Mouse (Mus musculus): ENCODE measurements around the gene Usp3. TPM values are rescaled to one million over a fixed set of nuclear protein-coding genes. Genes with fewer than 3 reads are reported as not detected.

Gene Usp3
- total RNA-seq, 2 experiments from 2014 or later: 33.0 to 41.0 TPM

- DNase-seq (ENCODE audit: low spot score in 2 of 2): no peak
These were observed 17.7 kb downstream of the Usp3 start for GRCm38 (mm10) chr9:66575041-66575877.

DNA sequence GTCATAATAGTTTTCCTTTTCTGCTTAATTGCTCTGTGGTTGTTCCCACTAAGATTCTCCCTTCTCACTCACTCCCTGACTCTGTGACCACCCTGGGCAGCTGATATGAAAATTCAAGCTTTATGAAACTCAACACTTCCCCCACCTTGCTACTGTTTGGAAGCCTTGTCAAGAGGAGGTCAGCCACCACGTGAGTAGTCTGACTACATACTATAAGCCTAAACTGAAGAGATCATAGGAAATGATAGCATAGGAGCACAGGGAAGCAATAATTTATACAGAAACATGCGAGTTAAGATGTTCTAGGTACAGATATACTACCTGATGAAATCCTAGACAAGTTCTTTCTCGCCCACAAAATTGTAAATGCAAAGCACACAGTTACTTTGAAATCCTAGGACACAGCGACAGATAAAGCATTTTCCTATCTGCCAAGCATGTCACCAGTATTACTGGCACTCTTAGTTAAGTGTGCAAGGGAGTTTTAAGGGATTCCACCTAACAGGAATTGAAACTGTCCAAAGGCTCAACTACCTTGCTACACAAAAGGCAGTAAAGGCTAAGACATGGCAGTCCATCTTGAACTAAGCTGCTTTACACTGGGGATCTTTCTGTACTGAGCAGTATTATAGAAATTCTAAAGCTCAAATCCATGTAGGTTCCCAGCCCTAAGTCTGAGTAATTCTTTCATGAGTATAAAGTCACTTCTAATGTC, 20.8 kb downstream of the Usp3 start:
- DNase-seq (ENCODE audit: low spot score in 2 of 2): no peak

DNA sequence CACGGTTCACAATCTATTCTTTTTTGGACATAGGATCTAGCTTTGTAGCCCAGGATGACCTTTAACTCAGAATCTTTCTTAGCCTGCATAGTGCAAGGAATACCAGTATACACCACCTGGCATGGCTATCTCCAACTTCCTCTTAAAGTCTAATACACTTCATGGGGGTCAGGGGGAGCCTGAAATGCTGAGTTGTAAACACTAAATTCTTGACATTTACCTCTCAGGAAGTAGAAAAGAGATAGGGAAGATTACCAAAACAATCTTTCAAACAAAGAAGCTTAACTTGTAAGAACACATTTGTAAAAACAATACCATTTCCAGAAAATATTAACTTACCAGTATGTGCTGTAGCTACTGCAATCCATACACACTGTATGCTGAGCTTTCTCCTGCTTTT, 30.7 kb downstream of the Usp3 start:
- no peak for DNase-seq (ENCODE audit: low spot score in 2 of 2)

DNA sequence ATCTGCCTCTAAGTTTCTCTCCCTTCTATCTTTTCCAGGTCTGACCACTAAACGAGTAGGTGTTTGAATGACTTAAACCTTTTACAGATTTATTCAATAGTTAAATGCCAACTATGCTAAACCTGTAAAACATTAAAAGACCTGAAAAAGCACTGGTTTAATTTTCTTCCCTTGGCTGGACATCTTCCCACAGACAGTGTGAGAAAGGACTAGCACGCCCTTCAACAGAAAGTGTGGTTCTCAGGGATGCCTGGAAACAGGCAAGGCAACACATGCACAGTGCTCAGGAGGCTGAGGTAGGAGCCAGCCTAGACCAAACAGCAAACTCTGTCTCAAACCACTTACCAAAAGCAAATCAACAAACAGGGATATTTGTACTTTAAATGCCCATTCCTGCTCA, 31.4 kb downstream of the Usp3 start:
- no peak for DNase-seq (ENCODE audit: low spot score in 2 of 2)

DNA sequence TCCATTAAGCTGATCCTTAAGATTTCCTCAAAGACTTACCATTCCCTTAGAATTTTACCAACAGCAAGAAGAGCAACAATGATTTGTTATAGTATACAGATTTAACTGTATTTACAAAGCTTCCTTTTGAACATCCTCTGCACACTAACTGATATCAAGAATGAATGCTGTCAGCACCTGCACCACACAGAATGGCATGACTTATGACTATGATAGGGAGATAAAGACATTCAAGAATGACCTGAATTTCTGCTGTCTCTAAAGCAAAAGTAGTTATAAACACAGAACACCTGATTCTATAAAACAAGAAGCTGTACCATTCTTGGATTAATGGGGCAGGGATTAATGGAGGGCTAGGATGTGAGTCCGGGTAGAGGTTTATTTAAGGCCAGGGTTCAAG, 32.2 kb downstream of the Usp3 start:
- DNase-seq (ENCODE audit: low spot score in 2 of 2): no peak

DNA sequence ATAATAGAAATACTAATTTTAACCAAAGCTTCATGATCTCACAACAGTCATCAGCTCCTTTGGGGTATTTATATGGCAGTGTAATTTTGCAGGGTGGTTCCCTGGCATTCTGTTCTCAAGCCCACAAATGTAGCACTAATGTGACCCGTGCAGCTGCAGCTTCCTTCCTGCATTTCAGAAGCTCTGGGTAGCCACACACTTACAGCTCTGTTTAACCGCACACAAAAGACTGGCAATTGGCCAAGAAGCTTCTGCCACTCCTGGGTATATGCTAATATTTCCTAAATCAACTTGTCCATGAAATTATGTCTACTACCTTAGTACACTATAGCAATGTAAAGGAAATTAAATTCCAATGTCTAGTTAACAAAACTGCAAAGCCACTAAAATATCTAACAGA, 32.6 kb downstream of the Usp3 start:
- no peak for DNase-seq (ENCODE audit: low spot score in 2 of 2)

DNA sequence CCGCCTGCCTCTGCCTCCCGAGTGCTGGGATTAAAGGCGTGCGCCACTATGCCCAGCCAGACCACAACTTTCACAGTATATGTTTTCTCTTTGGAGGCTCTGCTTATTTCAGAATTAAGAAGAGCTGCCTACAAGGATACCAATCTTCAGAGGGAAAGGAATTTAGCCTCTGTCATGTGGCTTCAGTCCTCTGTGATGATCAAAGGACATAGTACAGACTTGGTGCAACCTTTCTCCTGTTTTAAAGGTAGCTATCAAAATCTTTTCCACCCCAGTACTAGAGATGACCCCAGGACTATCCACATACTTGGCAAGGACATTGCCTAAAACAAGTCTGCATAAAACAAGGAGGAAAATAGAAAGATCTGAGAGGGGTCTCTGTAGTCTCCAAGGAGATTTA, 34.0 kb downstream of the Usp3 start:
- no peak for DNase-seq (ENCODE audit: low spot score in 2 of 2)

- no peak for DNase-seq (ENCODE audit: low spot score in 2 of 2)
These were observed 50.2 kb downstream of the Usp3 start for GRCm38 (mm10) chr9:66542785-66543184.

DNA sequence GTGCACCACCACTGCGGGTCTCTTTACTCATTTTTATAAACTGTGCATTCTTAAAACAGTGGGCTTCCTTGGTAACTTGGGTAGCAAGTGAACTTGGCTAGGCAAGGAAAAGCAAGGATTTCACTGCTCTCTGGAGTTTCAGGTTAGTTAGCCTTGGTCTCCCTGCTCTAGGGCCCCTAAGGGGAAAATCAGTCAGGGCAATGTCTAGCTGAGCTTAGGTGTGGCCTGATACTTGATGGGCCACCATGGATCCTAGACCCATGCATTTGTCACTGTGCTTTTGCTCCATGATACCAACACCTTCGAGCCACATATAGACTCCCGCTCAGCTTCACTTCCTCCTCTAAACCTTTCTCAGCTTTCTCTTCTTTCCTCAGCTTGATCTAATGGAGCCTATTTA, 71.3 kb downstream of the Usp3 start:
- no peak for DNase-seq (ENCODE audit: low spot score in 2 of 2)

- no peak for DNase-seq (ENCODE audit: low spot score in 2 of 2)
These were observed 72.6 kb downstream of the Usp3 start for GRCm38 (mm10) chr9:66520299-66520698.

DNA sequence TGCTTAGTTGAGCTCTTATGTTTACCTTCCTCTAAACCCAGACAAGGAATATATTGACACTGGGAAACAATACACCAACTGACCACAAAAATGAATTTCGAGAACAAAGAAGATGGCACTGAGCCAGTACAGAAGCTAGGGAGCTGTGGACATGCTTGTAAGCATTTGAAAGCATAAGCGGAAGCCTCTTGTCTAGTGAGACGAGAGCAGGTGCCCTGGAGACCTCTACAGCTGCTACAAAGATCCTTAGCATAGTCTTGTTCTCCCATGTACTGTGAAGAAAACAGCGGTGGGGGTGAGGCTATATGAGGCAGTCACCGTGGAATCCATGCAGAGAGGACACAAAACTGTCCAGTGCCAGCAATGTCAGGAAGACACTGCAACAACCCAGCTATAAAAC, 74.0 kb downstream of the Usp3 start:
- DNase-seq (ENCODE audit: low spot score in 2 of 2): no peak

GRCm38 (mm10) chr9:66518251-66518650, 74.7 kb downstream of the Usp3 start:
- DNase-seq (ENCODE audit: low spot score in 2 of 2): no peak

DNA sequence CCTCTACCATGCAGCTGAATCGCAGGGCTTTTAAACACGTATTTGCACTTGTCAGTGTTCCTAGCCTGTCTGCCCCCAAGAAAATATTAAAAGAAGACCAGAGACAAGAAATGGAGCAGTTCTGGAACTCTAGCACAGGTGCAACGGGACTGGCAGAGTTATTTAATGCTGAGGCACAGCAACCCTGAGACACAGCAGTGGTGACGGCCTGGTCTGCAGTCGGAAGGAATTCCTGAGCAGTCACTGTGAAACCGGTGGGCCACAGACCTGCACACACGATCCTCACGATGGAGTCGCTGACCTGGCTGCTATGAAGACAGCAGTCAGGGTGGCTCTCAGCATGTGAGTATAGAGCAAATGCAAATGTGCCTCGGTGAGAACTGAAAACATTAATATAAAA, 75.2 kb downstream of the Usp3 start:
- DNase-seq (ENCODE audit: low spot score in 2 of 2): no peak

GRCm38 (mm10) chr9:66516296-66516940, 76.5 kb downstream of the Usp3 start:
- DNase-seq (ENCODE audit: low spot score in 2 of 2): no peak

GRCm38 (mm10) chr9:66515680-66516210, 77.2 kb downstream of the Usp3 start:
- DNase-seq (ENCODE audit: low spot score in 2 of 2): no peak

DNA sequence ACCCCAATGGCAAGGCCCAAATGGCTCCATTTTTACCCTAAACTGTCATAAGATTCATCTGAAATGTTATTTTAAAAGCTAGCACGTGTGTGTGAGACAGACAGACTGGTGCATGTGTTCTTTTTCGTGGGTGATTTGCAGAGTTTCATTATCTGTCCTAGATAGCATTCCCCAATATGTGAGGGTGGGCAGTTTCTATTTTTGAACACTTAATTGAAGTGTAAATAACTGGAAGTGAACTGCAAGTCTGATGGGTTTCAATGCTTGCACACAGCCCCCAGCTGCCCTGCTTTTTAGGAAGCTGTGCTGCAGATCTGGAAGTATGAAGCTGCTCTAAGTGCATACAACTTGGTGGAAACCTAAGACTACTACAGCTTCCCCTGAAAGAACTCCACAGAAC, 77.8 kb downstream of the Usp3 start:
- DNase-seq (ENCODE audit: low spot score in 2 of 2): no peak

GRCm38 (mm10) chr9:66514256-66514770, 78.6 kb downstream of the Usp3 start, which contains the start of gene Fbxl22:
Gene Fbxl22 (minus strand): TSS chr9:66514593.
- DNase-seq (ENCODE audit: low spot score in 2 of 2): no peak

DNA sequence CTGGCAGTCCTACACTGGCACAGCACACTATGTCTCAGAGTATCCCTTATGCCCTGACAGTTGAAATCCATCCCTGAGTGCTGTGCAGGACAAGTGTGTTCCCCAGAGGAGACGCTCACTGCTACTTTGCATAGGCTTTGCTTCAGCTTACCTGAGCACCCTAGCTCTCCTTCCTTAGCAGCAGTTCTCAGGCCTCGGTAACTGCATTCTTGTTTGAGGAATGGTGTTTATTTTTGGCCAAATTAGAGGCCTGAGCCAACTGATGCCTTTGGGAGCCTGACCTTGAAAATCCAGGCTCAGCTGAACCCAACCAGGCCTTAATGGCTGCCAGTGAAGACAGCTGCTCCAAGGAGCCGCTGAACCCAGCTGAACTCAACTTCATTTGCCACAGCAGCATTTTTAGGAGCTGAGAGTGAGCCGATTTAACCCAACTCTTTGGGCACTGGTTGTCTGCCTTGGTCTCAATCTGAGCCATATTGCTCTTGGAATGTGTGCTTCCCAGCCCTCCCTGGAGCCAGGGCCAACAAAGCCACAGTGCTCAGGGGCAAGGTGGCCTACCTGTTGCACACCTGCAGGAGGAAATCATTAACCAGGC, 79.2 kb downstream of the Usp3 start:
- no peak for DNase-seq (ENCODE audit: low spot score in 2 of 2)

DNA sequence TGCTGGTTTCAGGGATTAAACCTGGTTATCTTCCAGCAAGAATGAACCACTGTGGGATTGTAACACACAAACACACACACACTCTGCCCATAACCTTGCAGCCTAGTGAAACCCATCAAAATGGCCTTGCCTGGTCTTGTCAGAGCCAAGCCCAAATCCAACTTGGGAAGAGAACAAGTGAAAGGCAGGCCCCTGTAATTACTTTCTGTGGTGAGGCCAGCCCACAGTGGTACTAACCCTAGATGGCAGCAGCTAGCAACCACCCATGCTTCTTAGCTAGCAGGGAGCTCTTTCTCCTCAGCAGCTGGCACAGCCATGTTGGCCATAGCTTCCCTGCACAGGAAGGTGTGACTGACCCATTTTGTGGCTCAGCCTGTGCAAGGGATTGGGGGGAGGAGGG, 79.8 kb downstream of the Usp3 start:
- no peak for DNase-seq (ENCODE audit: low spot score in 2 of 2)

GRCm38 (mm10) chr9:66512351-66512671, 80.6 kb downstream of the Usp3 start:
- DNase-seq (ENCODE audit: low spot score in 2 of 2): peak; percentile 73 to 75
